Mouse (Mus musculus) heart, postnatal 25 days (tissue): ENCODE data around the gene Actl6a. TPM values are rescaled to one million over a fixed set of nuclear protein-coding genes. Genes with fewer than 3 reads are reported as not detected.
A peak's percentile ranks its signal among the peaks of the same experiment; 100 is the strongest.
"Not testable (repeated sequence)": the region's sequence is repeated elsewhere in the genome, so short reads cannot be mapped to it uniquely, and the experiment has no call there.

Experiments
- DNase-seq: peaks from one replicate; pipeline ENCODE4 v3.0.0; 2022; ENCODE audit warnings: low spot score
- intact Hi-C: fragments of 180-260 bp; cut with DNase I; formaldehyde crosslinking; loops from one replicate; pipeline ENCODE4 v1.15.1; 2025
- total RNA-seq, 2 experiments: library from RNA; stranded (reverse); gene quantifications; 2 replicates each; pipeline ENCODE4 v1.2.3; 2021

Gene Actl6a
- total RNA-seq, 2 experiments from 2014 or later: 22.3 to 22.6 TPM

DNA sequence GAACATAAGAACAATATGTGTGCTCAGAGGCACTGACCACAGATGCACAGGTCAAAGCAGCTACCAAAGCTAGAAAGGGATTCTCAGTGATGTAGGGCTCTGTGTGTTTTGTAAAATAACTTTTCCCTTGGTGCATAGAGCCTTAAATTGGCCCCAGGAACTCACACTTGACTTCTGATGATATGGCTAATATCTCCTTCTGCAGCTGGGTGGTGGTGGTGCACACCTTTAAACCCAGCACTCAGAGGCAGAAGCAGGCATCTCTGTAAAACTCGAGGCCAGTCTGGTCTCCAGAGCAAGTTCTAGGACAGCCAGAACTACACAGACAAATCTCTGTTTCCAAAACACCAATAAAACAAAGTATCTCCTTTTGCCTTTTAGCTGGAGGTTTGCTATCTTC lies 15.2 kb upstream of the Actl6a start:
- intact Hi-C loops: no loop called here

DNA sequence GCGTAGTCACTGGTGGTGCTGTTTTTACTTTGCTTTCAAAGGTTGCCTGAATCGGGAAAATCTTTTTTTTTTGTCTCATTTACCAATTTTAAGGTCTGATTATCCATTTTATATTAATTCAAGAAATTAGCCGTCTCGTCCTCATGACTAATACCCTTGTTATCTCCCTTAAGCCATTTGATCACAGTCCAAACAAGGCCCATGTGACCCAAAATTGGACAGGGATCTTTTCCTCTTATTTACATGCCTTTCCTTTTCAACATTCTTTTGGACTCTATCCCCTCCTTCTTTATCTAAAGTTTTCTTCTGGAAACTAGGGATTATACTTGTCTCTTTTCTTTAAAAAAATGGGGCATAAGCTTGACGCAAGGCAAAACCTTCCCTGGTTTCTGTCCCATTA lies 14.3 kb upstream of the Actl6a start:
- no peak for DNase-seq
- intact Hi-C loops: no loop called here

More for the DNA sequence above, 15.2 kb upstream of the Actl6a start:
- DNase-seq: no peak

DNA sequence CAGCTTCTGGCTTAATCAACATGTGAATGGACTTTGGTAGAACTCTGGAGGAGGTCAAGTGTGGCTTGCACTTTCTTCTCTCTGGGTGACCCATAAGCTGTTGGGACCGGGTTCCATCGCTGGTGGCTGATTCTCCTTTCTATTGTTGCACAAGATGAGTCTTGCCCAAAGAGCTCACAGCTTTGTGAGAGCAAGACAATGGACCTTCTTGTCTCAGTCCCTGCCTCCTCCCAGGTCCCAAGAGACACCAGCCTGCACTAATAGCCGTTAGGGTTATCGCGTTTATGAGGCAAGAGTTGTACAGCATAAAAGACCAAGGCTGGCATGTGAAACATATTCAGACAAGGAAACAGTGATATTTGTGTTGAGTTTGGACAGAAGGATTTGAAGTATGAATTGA lies 11.9 kb upstream of the Actl6a start:
- DNase-seq: no peak
- intact Hi-C loops: no loop called here

DNA sequence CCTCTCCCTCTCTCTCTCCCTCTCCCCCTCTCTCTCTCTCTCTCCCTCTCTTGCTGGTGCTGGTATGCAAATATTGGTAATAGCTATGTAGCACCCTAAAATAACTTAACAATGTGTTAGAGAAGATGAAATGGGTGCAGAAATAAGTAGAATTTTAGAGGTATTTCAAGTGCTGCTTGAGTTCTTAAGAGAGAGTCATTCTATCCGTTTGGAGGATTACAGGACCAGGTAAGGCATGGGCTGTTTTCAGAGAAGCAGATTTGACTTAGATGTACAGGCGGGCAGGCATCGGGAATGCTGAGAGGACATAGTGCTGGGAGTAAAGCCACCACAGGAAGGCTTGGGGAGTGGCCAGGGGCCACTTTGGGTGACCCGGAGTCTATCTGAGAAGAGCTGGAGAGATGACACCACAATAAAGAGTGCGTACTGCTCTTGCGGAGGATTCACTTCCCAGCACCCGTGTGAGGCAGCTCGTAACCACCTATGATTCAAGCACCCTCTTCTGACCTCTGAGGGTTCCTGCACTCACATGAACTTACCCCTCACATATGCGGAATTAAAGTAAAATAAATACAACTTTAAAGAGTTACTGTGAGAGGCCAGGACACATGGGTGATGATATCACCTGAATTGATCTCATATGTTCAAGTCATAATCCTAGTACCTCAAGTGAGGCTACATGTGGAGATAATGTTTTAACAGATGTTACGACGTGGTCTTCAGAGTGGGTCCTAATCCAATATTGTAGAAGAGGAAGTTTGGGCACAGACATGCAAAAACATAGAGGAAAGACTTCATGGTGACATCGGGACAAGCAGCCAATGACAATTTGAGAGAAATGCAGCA lies 11.1 kb upstream of the Actl6a start:
- DNase-seq: no peak
- intact Hi-C loops: loop anchor here (5.0 kb wide), 4 partner anchors 33 to 363 kb away; partner anchors contain the start of gene Zfp639

DNA sequence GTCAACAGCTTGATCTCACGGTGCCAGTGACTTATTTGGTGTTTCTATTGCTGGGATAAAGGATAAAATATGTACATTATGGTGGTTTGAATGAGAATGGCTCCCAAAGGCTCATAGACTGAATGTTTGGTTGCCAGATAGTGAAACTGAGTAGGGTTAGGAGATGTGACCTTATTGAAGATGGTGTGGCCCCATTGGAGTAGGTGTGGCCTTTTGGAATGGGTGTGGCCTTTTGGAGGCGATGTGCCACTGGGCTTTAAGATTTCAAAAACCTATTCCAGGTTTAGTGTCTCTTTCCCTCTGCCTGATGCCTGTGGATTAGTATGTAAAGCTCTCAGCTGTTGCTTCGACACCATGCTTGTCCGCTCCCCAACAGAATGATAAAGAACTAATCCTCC lies 10.5 kb upstream of the Actl6a start:
- intact Hi-C loops: loop anchor here (5.0 kb wide), 4 partner anchors 33 to 363 kb away; partner anchors contain the start of gene Zfp639
- DNase-seq: no peak

DNA sequence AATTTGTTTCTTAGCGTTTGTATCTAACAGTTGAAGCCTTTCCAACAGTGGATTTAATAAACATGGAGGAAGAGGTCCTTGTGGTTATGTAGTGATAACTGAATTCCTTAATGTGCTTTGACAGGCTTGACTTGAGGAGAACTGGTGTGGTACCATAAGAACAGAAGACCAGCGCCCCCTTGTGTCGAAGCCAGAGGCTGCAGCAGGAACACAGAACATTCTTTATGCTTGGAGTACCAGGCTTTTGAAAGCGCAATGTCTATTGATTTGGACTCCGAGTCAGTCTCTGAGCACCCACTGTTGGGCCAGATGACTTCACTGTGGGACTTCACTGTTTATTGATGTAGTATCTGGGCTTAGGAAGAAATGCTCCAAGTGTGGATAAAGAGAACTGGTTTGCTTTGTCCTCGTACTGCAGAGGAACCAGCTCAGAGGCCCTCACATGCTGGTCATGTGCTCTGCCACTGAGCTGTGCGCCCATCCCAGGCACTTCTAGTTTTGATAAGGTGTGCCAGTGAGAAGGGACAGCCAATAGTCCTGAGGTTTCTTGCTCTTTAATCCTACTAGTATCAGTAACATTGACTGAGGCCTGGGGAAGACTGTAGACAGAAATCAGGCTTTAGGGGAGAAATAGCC lies 7.8 kb upstream of the Actl6a start:
- peak; percentile 54 for DNase-seq
- intact Hi-C loops: loop anchor here (5.0 kb wide), 4 partner anchors 36 to 366 kb away; partner anchors contain the start of gene Zfp639

DNA sequence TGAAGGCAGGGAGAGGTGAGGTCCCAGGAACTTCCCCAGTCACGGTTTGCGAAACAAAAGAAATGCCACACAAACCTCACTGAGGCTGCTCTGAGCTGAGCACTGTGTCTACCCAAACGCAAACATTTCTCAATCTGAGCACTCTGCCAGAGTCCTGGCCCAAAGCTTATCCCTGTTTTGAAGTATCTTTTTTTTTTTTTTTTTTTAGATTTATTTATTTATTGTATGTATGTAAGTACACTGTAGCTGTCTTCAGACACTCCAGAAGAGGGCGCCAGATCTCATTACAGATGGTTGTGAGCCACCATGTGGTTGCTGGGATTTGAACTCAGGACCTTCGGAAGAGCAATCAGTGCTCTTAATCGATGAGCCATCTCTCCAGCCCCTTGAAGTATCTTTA lies 2.1 kb upstream of the Actl6a start:
- DNase-seq, intact Hi-C loops: not testable (repeated sequence)

DNA sequence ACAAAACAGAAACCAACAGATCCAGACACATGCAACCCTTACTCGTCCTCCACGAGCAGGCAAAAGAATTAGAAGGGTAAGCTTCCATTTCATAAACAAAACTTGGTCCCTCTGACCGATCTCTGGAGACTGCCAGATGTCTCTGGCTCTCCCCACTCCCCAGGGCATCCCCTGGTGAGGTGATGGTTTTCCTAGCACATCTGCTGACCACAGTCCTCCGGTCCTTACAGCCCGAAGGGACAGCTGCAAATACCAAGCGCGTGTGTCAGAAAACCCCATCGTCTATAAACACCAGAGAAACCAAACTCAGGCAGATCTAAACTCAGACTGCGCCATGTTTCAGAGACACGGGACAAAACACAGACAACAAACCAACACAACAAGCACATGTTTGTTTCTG lies 1.5 kb upstream of the Actl6a start:
- DNase-seq, intact Hi-C loops: not testable (repeated sequence)

DNA sequence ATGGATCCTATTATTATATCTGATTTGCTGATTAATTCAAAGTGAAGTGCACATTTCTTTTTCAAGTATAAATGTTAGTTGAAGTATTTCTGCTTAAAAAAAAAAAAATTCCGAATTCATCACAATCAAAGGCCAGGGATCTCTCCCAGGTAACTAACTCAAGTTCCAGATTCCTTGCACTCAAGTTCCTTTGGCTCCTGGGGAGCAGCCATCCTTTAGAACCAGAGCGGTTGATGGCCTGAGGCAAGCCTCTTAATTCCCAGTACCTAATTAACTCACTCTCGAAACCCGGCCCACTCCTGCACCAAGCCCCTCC lies 1.9 kb downstream of the Actl6a start:
- intact Hi-C loops: loop anchor here (2.0 kb wide), 1 partner anchor 29 kb away; the partner anchor contains the start of genes Mrpl47 and Ndufb5

DNA sequence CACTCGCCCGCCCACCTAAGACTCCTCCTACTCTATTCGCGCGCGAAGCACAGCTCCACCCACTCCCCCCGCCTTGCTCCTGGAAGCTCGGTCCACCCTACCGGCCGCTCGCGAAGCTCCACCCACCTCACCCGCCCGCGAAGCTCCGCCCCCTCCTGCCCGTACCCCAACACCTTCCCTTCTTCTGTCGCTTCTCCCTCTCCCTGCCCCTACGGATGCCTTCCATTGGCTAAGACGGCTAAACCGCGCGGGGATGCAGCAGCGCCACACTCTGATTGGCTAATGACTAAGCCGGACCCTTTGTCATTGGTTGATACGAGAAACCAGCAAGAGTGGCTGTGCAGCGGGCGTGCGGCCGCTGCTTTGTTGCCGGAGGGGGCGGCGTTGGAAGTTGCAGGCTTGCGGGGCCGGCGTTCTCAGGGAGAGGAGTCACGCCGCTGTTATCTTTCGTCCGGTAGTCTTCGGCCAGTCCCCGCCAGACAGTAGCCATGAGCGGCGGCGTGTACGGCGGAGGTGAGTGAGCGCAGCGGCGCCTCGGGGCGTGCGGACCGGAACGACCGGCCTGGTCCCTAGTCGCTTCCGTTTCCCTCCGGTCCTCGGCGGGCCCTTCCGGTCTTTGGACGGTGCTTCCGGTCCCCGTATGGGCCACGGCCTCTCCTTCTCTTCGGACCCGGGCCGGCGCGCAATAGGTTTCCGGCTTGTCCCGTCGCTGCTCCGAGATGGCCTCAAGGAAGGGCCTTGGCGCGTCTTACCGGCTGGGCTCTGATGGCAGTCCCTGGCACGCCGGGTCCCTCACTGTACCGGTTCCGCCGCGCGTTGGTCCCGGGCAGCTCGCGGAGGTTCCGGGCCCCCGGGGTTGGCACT lies 2.5 kb downstream of the Actl6a start:
- intact Hi-C loops: loop anchor here (2.0 kb wide), 1 partner anchor 28 kb away; the partner anchor contains the start of genes Mrpl47 and Ndufb5
- DNase-seq: peak; percentile 94

More for the DNA sequence above, 1.9 kb downstream of the Actl6a start:
- no peak for DNase-seq

DNA sequence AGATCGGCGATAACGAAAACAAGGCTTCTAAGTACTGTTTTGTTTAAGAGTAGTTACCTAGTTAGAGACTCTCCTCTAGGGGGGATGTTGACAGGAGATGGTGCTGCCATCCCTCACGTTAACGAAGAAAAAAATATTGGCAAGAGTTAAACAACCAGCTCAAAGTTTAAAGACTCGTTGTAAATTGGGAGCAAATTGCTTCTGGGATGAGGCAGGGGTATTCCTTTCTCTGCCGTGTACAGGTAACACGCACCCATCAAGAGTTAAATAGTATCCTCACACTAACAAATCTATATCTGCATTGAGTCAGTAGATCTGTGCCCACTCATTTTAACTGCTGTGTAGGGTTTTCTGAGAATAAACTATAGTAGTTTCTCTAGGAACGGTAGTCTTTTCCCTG lies 3.3 kb downstream of the Actl6a start:
- intact Hi-C loops: loop anchor here (2.0 kb wide), 1 partner anchor 27 kb away; the partner anchor contains the start of genes Mrpl47 and Ndufb5
- no peak for DNase-seq

DNA sequence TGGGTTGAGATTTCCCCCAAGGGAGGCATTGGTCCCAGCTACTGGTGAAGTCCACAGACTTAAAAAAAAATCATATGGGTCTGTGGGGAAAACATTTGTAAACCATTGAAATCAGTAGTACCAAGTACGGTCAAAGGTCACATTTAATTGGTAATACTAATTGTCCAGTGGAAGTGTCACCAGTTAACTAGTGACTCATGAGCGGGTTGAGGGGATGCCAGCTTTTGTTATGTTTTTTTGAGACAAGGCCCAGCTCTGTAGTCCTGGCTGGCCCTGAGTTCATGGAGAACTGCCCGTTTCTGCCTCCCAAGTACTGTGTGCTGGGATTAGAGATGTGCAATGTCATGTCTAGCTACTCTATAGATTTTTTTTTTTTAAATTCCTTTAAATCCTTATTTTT lies 7.6 kb downstream of the Actl6a start:
- DNase-seq: no peak
- intact Hi-C loops: no loop called here

DNA sequence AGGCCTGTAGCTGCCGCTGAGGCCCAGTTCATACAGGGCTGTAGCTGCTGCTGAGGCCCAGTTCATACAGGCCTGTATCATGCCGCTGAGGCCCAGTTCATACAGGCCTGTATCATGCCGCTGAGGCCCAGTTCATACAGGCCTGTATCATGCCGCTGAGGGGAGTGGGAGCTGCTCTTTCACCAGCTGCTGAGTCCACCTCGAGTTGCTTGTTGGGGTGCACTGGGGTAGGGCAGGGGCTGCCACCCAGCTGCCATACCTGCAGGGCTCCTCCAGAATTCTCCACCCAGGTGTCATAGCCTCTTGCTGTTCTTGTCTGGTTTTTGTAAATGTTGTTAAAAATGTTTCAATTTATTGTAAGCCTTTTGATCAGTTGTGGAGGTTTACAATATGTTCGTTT lies 11.3 kb downstream of the Actl6a start:
- intact Hi-C loops, DNase-seq: not testable (repeated sequence)

DNA sequence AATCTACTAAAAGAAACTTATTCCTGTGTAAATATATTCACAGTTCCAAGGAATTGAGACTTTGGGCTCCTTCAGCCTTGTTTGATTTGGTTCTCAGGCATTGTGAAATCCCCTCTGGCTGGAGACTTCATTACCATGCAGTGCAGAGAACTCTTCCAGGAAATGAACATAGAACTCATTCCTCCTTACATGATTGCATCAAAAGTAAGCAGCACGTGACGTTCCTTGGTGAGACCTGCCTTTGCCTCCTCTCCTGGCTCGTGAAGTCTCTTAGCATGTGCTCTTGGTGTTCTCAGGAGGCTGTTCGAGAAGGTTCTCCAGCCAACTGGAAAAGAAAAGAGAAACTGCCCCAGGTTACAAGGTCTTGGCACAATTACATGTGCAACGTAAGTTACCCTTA lies 12.2 kb downstream of the Actl6a start:
- DNase-seq: no peak

DNA sequence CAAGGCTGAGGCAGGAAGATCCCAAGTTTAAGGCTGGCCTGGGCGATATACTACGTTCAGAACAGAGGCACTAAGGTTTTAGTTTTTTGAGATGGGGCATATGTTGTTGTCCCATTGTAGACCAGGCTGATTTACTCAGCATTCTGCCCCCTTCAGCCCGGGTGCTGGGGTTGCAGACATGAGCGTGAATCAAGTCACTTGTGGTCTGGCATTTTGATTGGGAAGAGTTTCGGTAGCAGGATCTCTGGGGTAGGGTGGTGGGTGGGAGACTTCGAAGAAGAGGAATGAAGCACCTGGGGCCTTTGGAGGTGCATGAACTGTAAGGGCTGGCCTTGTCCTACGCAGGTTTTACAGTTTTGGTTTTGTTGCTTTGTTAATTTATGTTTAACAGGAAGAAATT lies 18.1 kb downstream of the Actl6a start:
- no peak for DNase-seq
- intact Hi-C loops: no loop called here

More for the DNA sequence above, 12.2 kb downstream of the Actl6a start:
- intact Hi-C loops: no loop called here

DNA sequence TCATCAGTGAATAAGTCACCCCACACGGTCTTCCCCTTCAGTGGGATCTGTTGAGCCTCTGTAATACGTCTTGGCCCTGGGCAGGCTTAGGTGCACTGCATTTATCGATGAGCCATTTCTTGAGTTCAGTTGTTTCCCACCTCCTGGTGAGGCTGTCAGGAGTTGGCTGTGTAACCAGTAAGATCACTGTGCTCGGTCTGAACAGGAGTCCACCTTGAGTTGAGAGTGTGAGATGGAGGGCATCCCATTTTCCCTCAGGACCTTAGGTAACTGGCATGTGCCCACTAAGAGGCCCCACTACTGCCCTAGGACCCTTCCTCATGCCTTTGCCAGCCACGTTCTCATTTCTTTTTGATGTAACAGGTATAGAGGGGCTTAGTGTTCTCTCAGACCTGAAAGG lies 19.9 kb downstream of the Actl6a start:
- intact Hi-C loops: no loop called here
- DNase-seq: no peak

DNA sequence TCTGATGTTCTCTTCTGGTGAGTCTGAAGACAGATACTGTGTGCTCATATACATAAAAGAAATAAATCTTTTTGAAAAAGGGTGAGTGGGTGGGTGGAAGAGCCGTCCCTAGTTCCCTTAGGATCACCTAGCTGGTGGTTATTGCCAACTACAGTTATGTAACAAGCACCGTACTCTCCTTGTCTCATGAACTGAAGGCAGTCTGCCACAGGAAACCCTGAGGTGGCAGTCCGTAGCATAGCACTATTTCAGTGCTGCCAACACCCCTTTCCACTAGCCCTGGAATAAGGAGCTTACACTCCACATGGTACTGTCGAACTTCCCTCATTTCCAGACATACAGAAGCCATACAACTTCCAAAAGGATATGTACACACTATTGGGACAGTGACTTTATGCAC lies 21.8 kb downstream of the Actl6a start:
- DNase-seq: no peak
- intact Hi-C loops: no loop called here

DNA sequence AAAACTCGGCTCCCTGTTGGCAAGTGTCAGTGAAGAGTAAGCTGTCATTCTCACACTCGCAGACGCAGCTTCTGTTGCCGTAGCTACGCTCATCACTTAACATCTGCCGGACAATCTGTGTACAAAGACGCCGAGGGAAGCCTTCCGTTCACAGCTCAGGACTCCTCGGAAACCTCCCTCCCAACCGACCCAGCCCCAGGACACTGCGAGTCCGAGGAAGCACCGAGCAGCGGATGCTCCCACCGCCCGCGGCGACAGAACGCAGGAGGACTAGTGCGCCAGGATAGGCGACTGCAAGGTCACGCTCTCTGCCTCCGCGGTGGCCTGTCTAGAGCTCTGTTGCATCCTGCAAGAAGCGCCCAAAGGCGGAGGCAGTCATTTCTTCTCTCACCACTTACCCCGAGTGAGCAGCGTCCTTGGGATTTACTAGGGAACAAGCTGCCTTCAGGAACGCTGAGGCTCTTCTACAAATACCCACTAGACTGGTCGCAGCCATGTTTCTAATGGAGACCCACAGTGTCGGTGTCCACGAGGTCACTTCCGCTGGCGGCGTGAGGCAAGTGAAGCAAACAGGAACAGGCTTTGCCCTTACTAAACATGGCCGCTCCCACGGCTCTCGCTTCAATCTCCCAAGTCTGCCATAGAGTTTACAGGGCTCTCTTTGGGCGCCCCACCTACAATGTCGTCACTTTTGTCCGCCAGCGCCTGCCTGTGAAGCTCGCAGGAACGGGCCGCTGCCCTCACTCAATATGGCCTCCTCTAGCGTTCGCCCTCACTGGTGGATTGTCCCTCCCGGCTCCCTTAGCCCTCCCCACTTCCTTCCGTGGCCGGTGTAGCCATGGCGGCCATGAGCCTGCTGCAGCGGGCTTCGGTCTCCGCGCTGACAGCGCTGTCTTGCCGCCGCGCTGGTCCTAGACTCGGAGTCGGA lies 30.4 kb downstream of the Actl6a start, which contains the start of gene Ndufb5:
TSS of gene Ndufb5 (plus strand) at position 747 of the 928 bp plus-strand sequence.
- intact Hi-C loops: loop anchor here (2.0 to 10.0 kb wide), 2 partner anchors 28 to 1058 kb away; partner anchors contain the start of gene Ttc14
- DNase-seq: peak; percentile 98

DNA sequence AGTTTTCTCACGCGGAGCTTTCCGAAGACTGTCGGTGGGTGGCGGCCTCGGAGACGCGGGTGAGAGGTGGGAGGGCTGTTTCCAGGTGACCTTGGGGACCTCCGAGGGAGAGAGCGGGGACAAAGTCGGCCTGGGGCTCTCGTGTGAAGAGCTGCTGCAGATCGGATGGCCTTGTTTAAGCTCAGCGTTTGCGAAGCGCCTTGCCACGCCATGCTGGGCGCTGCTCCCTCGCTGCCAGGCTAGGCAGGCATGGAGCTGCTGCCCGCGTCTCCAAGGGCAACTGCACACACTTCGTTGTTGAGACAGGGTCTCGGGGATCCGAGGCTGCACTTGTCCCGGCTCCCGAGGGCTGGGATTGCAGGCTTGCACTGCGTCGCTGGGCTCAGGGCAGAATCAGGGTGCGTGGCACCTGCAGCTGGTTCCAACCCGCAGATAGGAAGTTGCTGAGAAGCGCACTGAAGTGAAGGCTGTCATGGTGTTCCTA lies 31.1 kb downstream of the Actl6a start, which contains the start of gene Mrpl47:
TSS of gene Mrpl47 (minus strand) at position 434 of the 484 bp plus-strand sequence.
- DNase-seq: no peak
- intact Hi-C loops: loop anchor here (2.0 to 10.0 kb wide), 2 partner anchors 28 to 1058 kb away; partner anchors contain the start of gene Ttc14
